Mouse (Mus musculus): Measurements from ENCODE around the gene M1ap. TPM values are rescaled to one million over a fixed set of nuclear protein-coding genes. Genes with fewer than 3 reads are reported as not detected.

The M1ap gene
- not detected for polyA plus RNA-seq (2014; fragmentation: Illumina TruSeq; extraction: RNeasy Lipid Tissue Mini Kit (QIAGEN cat#74804); ENCODE audit: low replicate concordance)

DNA sequence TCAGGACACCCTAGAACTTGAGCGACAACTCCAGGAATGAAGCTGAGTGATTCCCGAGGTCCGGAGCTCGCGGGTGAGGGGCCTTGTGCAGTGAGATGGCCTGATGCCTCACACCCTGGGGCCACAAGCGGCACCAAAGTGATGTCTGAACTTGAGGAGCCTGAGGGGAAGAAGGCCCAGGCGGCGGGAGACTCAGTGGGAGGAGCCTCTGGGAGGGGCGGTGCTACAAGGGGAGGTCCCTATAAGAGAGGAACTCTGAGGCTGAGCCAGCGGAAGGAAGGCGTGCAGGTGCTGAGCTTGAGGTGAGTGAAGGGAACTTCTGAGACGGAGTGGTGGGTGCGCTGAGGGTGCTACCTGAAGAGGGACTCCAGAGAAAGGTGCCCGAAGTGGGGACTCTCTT, at the start of gene M1ap:
M1ap (plus strand) TSS at position 252 of the 400 bp plus-strand sequence.

DNA sequence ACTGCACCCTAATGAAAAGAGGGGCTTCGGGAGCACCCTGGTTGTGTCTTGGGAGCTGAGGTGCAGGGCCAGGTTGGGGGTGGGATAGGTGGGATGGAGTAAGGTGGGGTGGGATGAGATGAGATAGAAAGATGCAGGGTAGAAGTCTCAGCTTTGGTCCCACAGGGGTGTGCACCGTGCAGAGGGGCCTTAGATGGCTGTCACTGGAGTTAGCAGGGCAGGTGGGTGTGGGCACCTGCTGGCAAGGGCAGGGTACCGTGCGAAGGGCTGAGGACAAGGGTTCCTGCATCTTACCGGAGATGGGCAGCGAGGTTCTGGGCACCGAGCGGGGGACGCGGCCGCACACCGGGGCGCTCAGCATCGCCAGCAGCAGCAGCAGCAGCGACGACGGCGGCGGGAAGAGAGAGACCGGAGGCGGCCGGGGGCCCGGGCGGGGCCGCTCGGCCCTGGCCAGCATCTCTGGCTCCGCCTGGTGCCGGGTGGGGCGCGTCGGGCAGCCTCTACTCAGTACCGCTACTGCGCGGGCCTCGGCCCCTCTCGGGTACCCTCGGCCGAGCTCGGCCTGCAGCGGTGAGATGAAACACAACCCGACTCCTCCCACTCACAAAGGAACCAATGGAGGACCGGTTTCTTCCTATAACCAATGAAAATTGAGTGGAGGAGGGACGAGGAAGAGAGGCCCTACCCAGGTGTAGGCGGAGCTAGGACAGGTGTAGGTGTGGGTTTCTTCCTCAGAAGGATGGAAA, 7.4 kb upstream of the M1ap start, which contains the start of gene Sema4f:
Sema4f (minus strand) TSS at position 603 of the 746 bp plus-strand sequence.

DNA sequence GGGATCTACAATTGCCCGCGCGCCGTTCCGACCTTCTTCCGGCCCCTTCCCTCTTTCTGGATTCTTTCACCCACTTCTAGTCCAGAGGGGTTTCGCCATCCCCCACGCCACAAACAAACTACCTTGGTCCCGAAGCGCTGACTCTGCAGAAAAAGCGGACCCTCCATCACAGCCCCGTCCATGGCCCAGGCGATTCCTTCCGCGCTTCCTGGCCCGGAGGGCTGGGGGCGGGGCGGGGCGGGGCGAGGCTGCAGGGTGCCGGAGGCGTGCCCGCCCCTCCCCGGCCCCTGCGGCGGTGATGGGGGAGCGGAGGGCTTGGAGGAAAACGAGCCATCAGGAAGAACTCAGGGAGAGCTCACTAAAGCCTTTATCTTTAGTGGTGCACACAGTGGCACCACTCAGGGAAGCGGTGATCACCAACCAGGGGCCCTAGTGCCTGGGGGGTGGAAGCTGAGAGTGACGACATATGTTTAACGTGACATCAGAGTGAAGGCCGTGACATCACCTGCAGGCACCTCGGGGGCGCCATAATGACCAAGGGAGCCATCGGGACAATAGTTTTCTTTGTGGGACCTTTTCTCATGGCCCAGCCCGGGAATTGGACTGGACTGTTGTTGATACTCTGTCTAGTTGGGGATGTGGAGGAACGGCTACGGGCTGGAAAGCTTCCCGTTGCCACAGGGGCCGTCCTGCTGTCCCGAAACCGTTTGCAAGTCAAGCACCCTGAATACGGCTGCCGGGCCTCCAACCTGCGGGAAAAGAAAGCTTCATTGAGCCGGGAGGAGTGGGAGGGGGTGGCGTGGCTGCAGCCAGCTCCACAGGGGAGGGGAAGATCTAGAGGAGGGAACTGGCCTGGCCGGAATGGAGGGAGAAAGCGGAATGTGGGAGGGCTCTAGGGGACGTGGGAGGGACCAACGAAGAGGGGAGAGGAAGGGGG, 86.8 kb downstream of the M1ap start, which contains the start of the genes Dok1 and Loxl3:
Dok1 (minus strand) TSS at position 223 of the 937 bp plus-strand sequence.
Loxl3 (plus strand) TSS at position 925 of the 937 bp plus-strand sequence.

DNA sequence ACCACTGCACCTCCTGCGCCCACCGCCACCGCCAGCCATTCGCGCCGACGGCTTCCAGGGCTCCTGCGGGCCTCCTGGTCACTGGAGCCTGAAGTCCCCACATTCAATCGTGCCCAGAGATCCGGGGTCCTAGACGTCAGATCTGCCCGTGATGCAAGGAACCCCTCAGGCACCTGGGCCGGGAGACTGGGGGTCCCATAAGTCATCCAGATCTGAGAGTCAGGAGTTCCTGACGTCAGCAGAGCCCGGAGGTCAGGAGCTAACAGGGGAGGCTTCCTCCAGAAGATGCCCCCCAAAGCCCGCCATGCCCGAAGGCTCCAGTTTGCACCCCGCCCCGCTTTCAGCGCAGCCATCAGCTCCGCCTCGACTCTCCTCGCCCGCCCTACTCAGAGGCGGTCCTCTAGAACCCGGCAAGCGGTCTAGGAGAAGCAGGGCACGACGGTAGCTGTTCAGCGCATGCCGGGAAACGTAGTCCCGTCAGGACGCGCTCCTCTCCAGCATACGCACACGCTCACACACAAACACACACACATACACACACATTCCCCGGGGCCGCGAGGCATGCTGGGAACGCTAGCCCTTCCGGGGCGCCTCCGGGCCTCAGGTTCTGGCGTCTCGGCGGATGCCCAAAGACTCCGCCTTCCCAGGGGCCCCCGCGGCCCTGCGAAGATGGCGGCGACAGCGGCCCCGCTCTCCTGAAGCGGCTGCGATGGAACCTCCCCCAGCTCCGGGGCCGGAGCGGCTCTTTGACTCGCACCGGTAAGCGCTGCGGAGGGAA, 107.6 kb downstream of the M1ap start, which contains the start of gene Aup1:
Aup1 (plus strand) TSS at position 448 of the 778 bp plus-strand sequence.

GRCm38 (mm10) chr6:83054871-83055431, 108.2 kb downstream of the M1ap start, which contains the start of gene Htra2:
Htra2 (minus strand) TSS chr6:83055273.

GRCm38 (mm10) chr6:83057790-83058189, 111.1 kb downstream of the M1ap start, which contains the start of gene Dqx1:
Dqx1 (plus strand) TSS chr6:83057844.

DNA sequence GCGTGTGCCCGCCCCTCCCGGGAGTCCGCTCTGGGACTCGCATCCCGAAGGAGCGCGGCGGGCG, 123.4 kb downstream of the M1ap start, which contains the start of gene Tlx2:
Tlx2 (minus strand) TSS at position 47 of the 64 bp plus-strand sequence.

GRCm38 (mm10) chr6:83077630-83078323, 131.1 kb downstream of the M1ap start, which contains the start of gene Pcgf1:
Pcgf1 (plus strand) TSS chr6:83077869.

Other genes starting within 250 kb of the M1ap start
- 74.9 TPM for gene Pole4, start 241.5 kb upstream of the M1ap start, polyA plus RNA-seq (2014; fragmentation: Illumina TruSeq; extraction: RNeasy Lipid Tissue Mini Kit (QIAGEN cat#74804); ENCODE audit: low replicate concordance)
- 8.9 TPM for gene Hk2, start 172.4 kb upstream of the M1ap start, polyA plus RNA-seq (2014; fragmentation: Illumina TruSeq; extraction: RNeasy Lipid Tissue Mini Kit (QIAGEN cat#74804); ENCODE audit: low replicate concordance)
- gene Sema4f, start 7.1 kb upstream of the M1ap start, polyA plus RNA-seq (2014; fragmentation: Illumina TruSeq; extraction: RNeasy Lipid Tissue Mini Kit (QIAGEN cat#74804); ENCODE audit: low replicate concordance): 0.11 TPM
- not detected for gene Dok1, start 86.6 kb downstream of the M1ap start, polyA plus RNA-seq (2014; fragmentation: Illumina TruSeq; extraction: RNeasy Lipid Tissue Mini Kit (QIAGEN cat#74804); ENCODE audit: low replicate concordance)
- gene Loxl3, start 87.3 kb downstream of the M1ap start, polyA plus RNA-seq (2014; fragmentation: Illumina TruSeq; extraction: RNeasy Lipid Tissue Mini Kit (QIAGEN cat#74804); ENCODE audit: low replicate concordance): 0.45 TPM
- 11.1 TPM for gene Aup1, start 107.6 kb downstream of the M1ap start, polyA plus RNA-seq (2014; fragmentation: Illumina TruSeq; extraction: RNeasy Lipid Tissue Mini Kit (QIAGEN cat#74804); ENCODE audit: low replicate concordance)
- gene Htra2, start 108.4 kb downstream of the M1ap start, polyA plus RNA-seq (2014; fragmentation: Illumina TruSeq; extraction: RNeasy Lipid Tissue Mini Kit (QIAGEN cat#74804); ENCODE audit: low replicate concordance): 2.1 TPM
- 1.6 TPM for gene Dqx1, start 110.9 kb downstream of the M1ap start, polyA plus RNA-seq (2014; fragmentation: Illumina TruSeq; extraction: RNeasy Lipid Tissue Mini Kit (QIAGEN cat#74804); ENCODE audit: low replicate concordance)
- not detected for gene Tlx2, start 123.4 kb downstream of the M1ap start, polyA plus RNA-seq (2014; fragmentation: Illumina TruSeq; extraction: RNeasy Lipid Tissue Mini Kit (QIAGEN cat#74804); ENCODE audit: low replicate concordance)
- 1.4 TPM for gene Pcgf1, start 131.0 kb downstream of the M1ap start, polyA plus RNA-seq (2014; fragmentation: Illumina TruSeq; extraction: RNeasy Lipid Tissue Mini Kit (QIAGEN cat#74804); ENCODE audit: low replicate concordance)
- not detected for gene Lbx2, start 139.5 kb downstream of the M1ap start, polyA plus RNA-seq (2014; fragmentation: Illumina TruSeq; extraction: RNeasy Lipid Tissue Mini Kit (QIAGEN cat#74804); ENCODE audit: low replicate concordance)
- gene Ccdc142, start 154.7 kb downstream of the M1ap start, polyA plus RNA-seq (2014; fragmentation: Illumina TruSeq; extraction: RNeasy Lipid Tissue Mini Kit (QIAGEN cat#74804); ENCODE audit: low replicate concordance): not detected
- gene Gm42688, start 154.7 kb downstream of the M1ap start, polyA plus RNA-seq (2014; fragmentation: Illumina TruSeq; extraction: RNeasy Lipid Tissue Mini Kit (QIAGEN cat#74804); ENCODE audit: low replicate concordance): 2.8 TPM
- 26.2 TPM for gene Mrpl53, start 162.1 kb downstream of the M1ap start, polyA plus RNA-seq (2014; fragmentation: Illumina TruSeq; extraction: RNeasy Lipid Tissue Mini Kit (QIAGEN cat#74804); ENCODE audit: low replicate concordance)
- gene Mogs, start 168.6 kb downstream of the M1ap start, polyA plus RNA-seq (2014; fragmentation: Illumina TruSeq; extraction: RNeasy Lipid Tissue Mini Kit (QIAGEN cat#74804); ENCODE audit: low replicate concordance): 1.9 TPM
- 8.2 TPM for gene Wbp1, start 174.7 kb downstream of the M1ap start, polyA plus RNA-seq (2014; fragmentation: Illumina TruSeq; extraction: RNeasy Lipid Tissue Mini Kit (QIAGEN cat#74804); ENCODE audit: low replicate concordance)
- not detected for gene Ino80b, start 178.5 kb downstream of the M1ap start, polyA plus RNA-seq (2014; fragmentation: Illumina TruSeq; extraction: RNeasy Lipid Tissue Mini Kit (QIAGEN cat#74804); ENCODE audit: low replicate concordance)
- not detected for gene Rtkn, start 188.6 kb downstream of the M1ap start, polyA plus RNA-seq (2014; fragmentation: Illumina TruSeq; extraction: RNeasy Lipid Tissue Mini Kit (QIAGEN cat#74804); ENCODE audit: low replicate concordance)
- gene Wdr54, start 209.5 kb downstream of the M1ap start, polyA plus RNA-seq (2014; fragmentation: Illumina TruSeq; extraction: RNeasy Lipid Tissue Mini Kit (QIAGEN cat#74804); ENCODE audit: low replicate concordance): not detected
- not detected for gene 1700003E16Rik, start 209.5 kb downstream of the M1ap start, polyA plus RNA-seq (2014; fragmentation: Illumina TruSeq; extraction: RNeasy Lipid Tissue Mini Kit (QIAGEN cat#74804); ENCODE audit: low replicate concordance)
- gene Dctn1, start 219.0 kb downstream of the M1ap start, polyA plus RNA-seq (2014; fragmentation: Illumina TruSeq; extraction: RNeasy Lipid Tissue Mini Kit (QIAGEN cat#74804); ENCODE audit: low replicate concordance): 9.4 TPM